ENCODE assay signal across 8 mouse cellular contexts in genomic region chr2:173159354-173160311, GRCm38 (mm10). TPM values are rescaled to one million over a fixed set of nuclear protein-coding genes. Genes with fewer than 3 reads are reported as not detected.
A peak's percentile ranks its signal among the peaks of the same experiment; 100 is the strongest.
DNase-seq lines count a peak whose midpoint lies in the region; ATAC-seq and TF ChIP-seq lines count a peak whose summit lies in the region.

No protein-coding gene starts in this region.

- H3K4me3 ChIP-seq in forebrain, embryonic 14.5 days (ENCODE audit: low read depth, low read length): no peak overlapping the region
- no peak overlapping the region for H3K4me3 ChIP-seq in hindbrain, embryonic 15.5 days
- H3K4me3 ChIP-seq in limb, embryonic 13.5 days: no peak overlapping the region
- no peak overlapping the region for H3K4me3 ChIP-seq in midbrain, embryonic 16.5 days (ENCODE audit: low read depth, low read length)
- no peak overlapping the region for H3K4me3 ChIP-seq in stomach, postnatal 0 days (ENCODE audit: low read depth, low read length)

- H3K4me1 ChIP-seq in forebrain, embryonic 14.5 days (ENCODE audit: control insufficient read depth, insufficient read depth, low read length): no peaks in the 10 kb centered on the region
- H3K4me1 ChIP-seq in hindbrain, embryonic 15.5 days (replicated peaks): peaks cover 11% of the 10 kb centered on the region
- peaks cover 24% of the 10 kb centered on the region for H3K4me1 ChIP-seq in limb, embryonic 13.5 days
- H3K4me1 ChIP-seq in midbrain, embryonic 16.5 days (ENCODE audit: control insufficient read depth, insufficient read depth, low read length): no peaks in the 10 kb centered on the region
- 0 out of 2 replicates have a peak, but pooled peaks cover 2% of the 10 kb centered on the region for H3K4me1 ChIP-seq in stomach, postnatal 0 days (replicated peaks; ENCODE audit: control insufficient read depth, insufficient read depth)

- ATAC-seq in forebrain, embryonic 14.5 days: peak; percentile 68
- ATAC-seq in hindbrain, embryonic 15.5 days (ENCODE audit: low FRiP score, low read depth): peak; percentile 76
- peak; percentile 88 for ATAC-seq in limb, embryonic 13.5 days (ENCODE audit: low FRiP score, low read depth)
- peak; percentile 68 for ATAC-seq in midbrain, embryonic 16.5 days
- peak; percentile 86 for ATAC-seq in stomach, postnatal 0 days (ENCODE audit: low FRiP score, low TSS enrichment)

- no peaks in the 10 kb centered on the region for H3K36me3 ChIP-seq in forebrain, embryonic 14.5 days (ENCODE audit: control insufficient read depth, insufficient read depth, low read length)
- H3K36me3 ChIP-seq in hindbrain, embryonic 15.5 days: no peaks in the 10 kb centered on the region
- no peaks in the 10 kb centered on the region for H3K36me3 ChIP-seq in limb, embryonic 13.5 days
- no peaks in the 10 kb centered on the region for H3K36me3 ChIP-seq in midbrain, embryonic 16.5 days (ENCODE audit: control insufficient read depth, insufficient read depth, low read length)
- no peaks in the 10 kb centered on the region for H3K36me3 ChIP-seq in stomach, postnatal 0 days (ENCODE audit: control insufficient read depth, insufficient read depth, low read length)

- no peak overlapping the region for H3K27ac ChIP-seq in forebrain, embryonic 14.5 days (ENCODE audit: low read depth, low read length)
- H3K27ac ChIP-seq in hindbrain, embryonic 15.5 days (replicated peaks): no peak overlapping the region
- H3K27ac ChIP-seq in limb, embryonic 13.5 days: peak overlapping the region; percentile 87
- no peak overlapping the region for H3K27ac ChIP-seq in midbrain, embryonic 16.5 days (ENCODE audit: low read length)
- H3K27ac ChIP-seq in stomach, postnatal 0 days (replicated peaks): peak overlapping the region; percentile 75

- 57% methylated on average over 24 of the region's 24 CpGs for WGBS in forebrain, embryonic 14.5 days
- WGBS in hindbrain, embryonic 15.5 days: 54% methylated on average over 24 of the region's 24 CpGs
- whole genome bisulfite sequencing in limb, embryonic 13.5 days: 26% methylated on average over 24 of the region's 24 CpGs
- 55% methylated on average over 24 of the region's 24 CpGs for WGBS in midbrain, embryonic 16.5 days
- WGBS in stomach, postnatal 0 days: 27% methylated on average over 24 of the region's 24 CpGs

- H3K9me3 ChIP-seq in forebrain, embryonic 14.5 days (replicated peaks; ENCODE audit: control insufficient read depth, low read length): no peaks in the 10 kb centered on the region
- no peaks in the 10 kb centered on the region for H3K9me3 ChIP-seq in hindbrain, embryonic 15.5 days
- no peaks in the 10 kb centered on the region for H3K9me3 ChIP-seq in limb, embryonic 13.5 days
- H3K9me3 ChIP-seq in midbrain, embryonic 16.5 days (replicated peaks; ENCODE audit: control insufficient read depth, low read length, poor library complexity, severe bottlenecking): no peaks in the 10 kb centered on the region
- H3K9me3 ChIP-seq in stomach, postnatal 0 days (ENCODE audit: control insufficient read depth, low read length): no peaks in the 10 kb centered on the region

- peak; percentile 62 to 63 for DNase-seq in layer of hippocampus, postnatal 10 days (ENCODE audit: low spot score in 2 of 2)
- no peak for DNase-seq in layer of hippocampus, adult 8-10 months (ENCODE audit: low spot score in 2 of 2)
- peak; percentile 60 for DNase-seq in adrenal gland, postnatal 25 days
- peak; percentile 74 for DNase-seq in forebrain, embryonic 14.5 days (ENCODE audit: low spot score)
- peak; percentile 74 for DNase-seq in stomach, postnatal 0 days (ENCODE audit: low spot score)

- no peaks in the 10 kb centered on the region for H3K27me3 ChIP-seq in forebrain, embryonic 14.5 days (replicated peaks; ENCODE audit: control insufficient read depth, insufficient read depth, low read length)
- H3K27me3 ChIP-seq in hindbrain, embryonic 15.5 days: no peaks in the 10 kb centered on the region
- H3K27me3 ChIP-seq in limb, embryonic 13.5 days: no peaks in the 10 kb centered on the region
- no peaks in the 10 kb centered on the region for H3K27me3 ChIP-seq in midbrain, embryonic 16.5 days (ENCODE audit: control insufficient read depth, insufficient read depth, low read depth, low read length)
- H3K27me3 ChIP-seq in stomach, postnatal 0 days (ENCODE audit: control insufficient read depth, insufficient read depth, low read length): no peaks in the 10 kb centered on the region

- TF ChIP-seq CTCF in stomach, postnatal 0 days (IDR thresholded peaks at IDR 0.05; ENCODE audit: low read depth): peak; percentile 94

- H3K9ac ChIP-seq in forebrain, embryonic 14.5 days (ENCODE audit: low read length): no peak overlapping the region
- H3K9ac ChIP-seq in hindbrain, embryonic 15.5 days: no peak overlapping the region
- peak overlapping the region; percentile 48 for H3K9ac ChIP-seq in limb, embryonic 13.5 days
- no peak overlapping the region for H3K9ac ChIP-seq in midbrain, embryonic 16.5 days (ENCODE audit: low read depth, low read length)
- no peak overlapping the region for H3K9ac ChIP-seq in stomach, postnatal 0 days (ENCODE audit: low read length)

- no peak overlapping the region for H3K4me2 ChIP-seq in forebrain, embryonic 14.5 days (ENCODE audit: low read length)
- H3K4me2 ChIP-seq in hindbrain, embryonic 15.5 days: peak overlapping the region; percentile 23; the same call in 1 of the 2 replicates
- peak overlapping the region; percentile 23 for H3K4me2 ChIP-seq in limb, embryonic 13.5 days (replicated peaks)
- H3K4me2 ChIP-seq in midbrain, embryonic 16.5 days (ENCODE audit: low read length): peak overlapping the region; percentile 31; the same call in 1 of the 2 replicates
- no peak overlapping the region; the same call in 1 of the 2 replicates for H3K4me2 ChIP-seq in stomach, postnatal 0 days (replicated peaks; ENCODE audit: low read depth)

- TF ChIP-seq EP300 in stomach, postnatal 0 days (optimal IDR thresholded peaks at IDR 0.05): no peak

RNA-seq across cellular contexts. Expression of gene Pck1, which starts 6.8 kb away (rescaled TPM):
- not detected for total RNA-seq in layer of hippocampus, postnatal 10 days (2021)
- under 1 TPM in 1 of 4 experiments, not detected in 3; 0.11 TPM for total RNA-seq in layer of hippocampus, adult 8-10 months (2022)
- total RNA-seq in adrenal gland, postnatal 25 days (2021): 420 and 690 TPM in 2 replicates
- polyA plus RNA-seq in forebrain, embryonic 14.5 days (2014; fragmentation: Nextera tagmentation; extraction: Ambion mirVana): not detected in 2 replicates
- not detected in 2 replicates for polyA plus RNA-seq in hindbrain, embryonic 15.5 days (2015; fragmentation: Nextera tagmentation; extraction: Ambion mirVana)
- not detected in 2 replicates for polyA plus RNA-seq in limb, embryonic 13.5 days (2015; fragmentation: Nextera tagmentation; extraction: Ambion mirVana)
- not detected in 2 replicates for polyA plus RNA-seq in midbrain, embryonic 16.5 days (2015; fragmentation: Nextera tagmentation; extraction: Ambion mirVana)
- polyA plus RNA-seq in stomach, postnatal 0 days (2015; fragmentation: Nextera tagmentation; extraction: Ambion mirVana): 0.59 and 0.70 TPM in 2 replicates

RNA-seq across cellular contexts. Expression of gene Ctcfl, which starts 40.3 kb away (rescaled TPM):
- not detected for total RNA-seq in layer of hippocampus, postnatal 10 days (2021)
- not detected for total RNA-seq in layer of hippocampus, adult 8-10 months (2022)
- 0.09 TPM in 1 of 2 replicates, not detected in the other for total RNA-seq in adrenal gland, postnatal 25 days (2021)
- not detected in 2 replicates for polyA plus RNA-seq in forebrain, embryonic 14.5 days (2014; fragmentation: Nextera tagmentation; extraction: Ambion mirVana)
- polyA plus RNA-seq in hindbrain, embryonic 15.5 days (2015; fragmentation: Nextera tagmentation; extraction: Ambion mirVana): 0.04 and 0.10 TPM in 2 replicates
- 0.13 and 0.15 TPM in 2 replicates for polyA plus RNA-seq in limb, embryonic 13.5 days (2015; fragmentation: Nextera tagmentation; extraction: Ambion mirVana)
- 0.06 and 0.11 TPM in 2 replicates for polyA plus RNA-seq in midbrain, embryonic 16.5 days (2015; fragmentation: Nextera tagmentation; extraction: Ambion mirVana)
- polyA plus RNA-seq in stomach, postnatal 0 days (2015; fragmentation: Nextera tagmentation; extraction: Ambion mirVana): 0.07 TPM in 1 of 2 replicates, not detected in the other

RNA-seq across cellular contexts. Expression of gene Zbp1, which starts 59.1 kb away (rescaled TPM):
- not detected for total RNA-seq in layer of hippocampus, postnatal 10 days (2021)
- total RNA-seq in layer of hippocampus, adult 8-10 months (2022): 1 to 10 TPM in 2 of 4 experiments, not detected in 2; 1.5 to 2.5 TPM
- 2.6 and 3.5 TPM in 2 replicates for total RNA-seq in adrenal gland, postnatal 25 days (2021)
- not detected in 2 replicates for polyA plus RNA-seq in forebrain, embryonic 14.5 days (2014; fragmentation: Nextera tagmentation; extraction: Ambion mirVana)
- 0.25 and 1.6 TPM in 2 replicates for polyA plus RNA-seq in hindbrain, embryonic 15.5 days (2015; fragmentation: Nextera tagmentation; extraction: Ambion mirVana)
- 0.43 and 0.45 TPM in 2 replicates for polyA plus RNA-seq in limb, embryonic 13.5 days (2015; fragmentation: Nextera tagmentation; extraction: Ambion mirVana)
- polyA plus RNA-seq in midbrain, embryonic 16.5 days (2015; fragmentation: Nextera tagmentation; extraction: Ambion mirVana): 0.30 TPM in 1 of 2 replicates, not detected in the other
- 4.6 and 5.0 TPM in 2 replicates for polyA plus RNA-seq in stomach, postnatal 0 days (2015; fragmentation: Nextera tagmentation; extraction: Ambion mirVana)

Comparison
In these comparisons a context has a peak if more than half of its experiments do, and no peak if none do; other contexts are left out.
1. DNase-seq: peak in layer of hippocampus, postnatal 10 days (2 of 2), adrenal gland, postnatal 25 days (single experiment), forebrain, embryonic 14.5 days (single experiment) and stomach, postnatal 0 days (single experiment); none in layer of hippocampus, adult 8-10 months (0 of 2).
2. H3K27ac ChIP-seq: peak in limb, embryonic 13.5 days (single experiment) and stomach, postnatal 0 days (single experiment); none in forebrain, embryonic 14.5 days (single experiment), hindbrain, embryonic 15.5 days (single experiment) and midbrain, embryonic 16.5 days (single experiment).
3. H3K4me2 ChIP-seq: peak in hindbrain, embryonic 15.5 days (single experiment), limb, embryonic 13.5 days (single experiment) and midbrain, embryonic 16.5 days (single experiment); none in forebrain, embryonic 14.5 days (single experiment) and stomach, postnatal 0 days (single experiment).
4. Peak in every context shown above with its lines, with median percentiles within 50 percentile points of each other: ATAC-seq.